Mouse (Mus musculus): ENCODE measurements around the gene Bglap3.
A peak's percentile ranks its signal among the peaks of the same experiment; 100 is the strongest.
"Not testable (repeated sequence)": the region's sequence is repeated elsewhere in the genome, so short reads cannot be mapped to it uniquely, and the experiment has no call there.

Bglap3 gene

DNA sequence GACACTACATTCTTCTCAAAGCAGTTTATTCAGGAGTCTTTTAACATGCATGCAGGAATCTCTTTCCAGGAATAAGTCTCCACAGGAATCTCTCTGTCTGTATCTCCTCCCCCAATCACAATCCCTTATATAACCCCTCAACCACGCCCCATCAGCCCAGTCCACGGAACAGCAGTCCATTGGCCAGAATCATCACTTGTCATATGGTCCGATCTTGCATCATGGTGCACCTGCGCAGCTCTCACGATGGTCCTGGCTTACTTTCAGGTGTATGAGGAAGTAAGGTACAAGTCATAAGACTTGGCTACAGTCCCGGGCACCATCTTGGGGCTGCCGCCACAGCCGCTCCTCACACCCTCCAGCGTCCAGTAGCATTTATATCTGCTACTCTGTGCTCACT is at the start of gene Bglap3:
Gene Bglap3 (minus strand): TSS at position 101 of the 400 bp plus-strand sequence.
- DNase-seq (ENCODE audit: low read depth in 1 of 2, low spot score in 2 of 2): not testable (repeated sequence)

DNA sequence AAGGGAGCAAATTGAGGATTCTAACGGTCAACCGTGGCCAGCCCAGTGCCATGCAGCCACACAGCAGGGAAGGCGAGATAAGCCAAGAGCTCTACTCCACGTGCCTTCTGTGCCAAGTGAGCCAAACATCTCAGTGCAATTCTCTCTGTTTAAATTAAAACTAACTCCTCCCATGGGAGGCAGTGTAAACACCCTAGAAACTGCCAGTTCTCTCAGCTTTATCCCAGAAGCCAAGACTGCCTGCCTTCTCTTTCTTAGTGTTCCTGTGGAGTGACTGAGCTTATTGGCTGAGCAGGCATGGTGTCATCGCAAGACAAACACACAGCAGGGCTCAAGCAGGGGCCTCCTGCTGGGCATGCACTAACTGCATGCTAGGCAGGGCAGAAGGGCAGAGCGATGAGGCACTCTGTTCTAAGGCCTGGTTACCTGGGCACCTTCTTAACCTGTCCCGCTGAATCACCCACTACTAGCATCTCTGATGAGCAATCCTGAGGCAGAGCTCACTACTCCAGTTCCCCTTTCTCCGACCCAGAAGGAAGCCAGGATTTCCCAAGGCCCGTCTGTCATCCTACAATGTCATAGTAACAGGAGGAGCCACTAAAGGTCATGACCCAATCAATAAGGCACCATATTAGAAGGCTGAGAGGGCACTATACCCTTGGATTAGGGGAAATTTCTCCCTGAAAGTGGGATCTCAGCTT is 49.6 kb upstream of the Bglap3 start:
- no peak for DNase-seq (ENCODE audit: low read depth in 1 of 2, low spot score in 2 of 2)

DNA sequence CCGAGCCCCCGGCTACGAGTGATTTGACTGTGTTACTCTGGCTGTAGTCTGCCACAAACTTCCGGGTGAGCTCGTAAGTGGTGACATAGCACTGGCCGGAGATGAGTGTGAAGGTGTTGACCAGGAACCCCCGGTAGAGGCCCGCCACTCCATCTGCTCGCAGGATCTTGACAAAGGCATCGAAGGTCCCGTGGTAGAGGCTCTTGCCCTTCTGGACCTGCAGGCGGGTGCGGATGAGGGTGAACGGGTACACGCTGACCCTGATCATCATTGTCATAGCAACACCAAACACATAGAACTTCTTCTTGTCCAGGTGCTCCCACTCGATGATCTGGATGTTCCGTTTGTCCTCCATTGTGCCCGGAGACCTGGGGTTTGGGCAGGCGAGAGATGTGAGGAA is 48.2 kb upstream of the Bglap3 start:
- no peak for DNase-seq (ENCODE audit: low read depth in 1 of 2, low spot score in 2 of 2)

DNA sequence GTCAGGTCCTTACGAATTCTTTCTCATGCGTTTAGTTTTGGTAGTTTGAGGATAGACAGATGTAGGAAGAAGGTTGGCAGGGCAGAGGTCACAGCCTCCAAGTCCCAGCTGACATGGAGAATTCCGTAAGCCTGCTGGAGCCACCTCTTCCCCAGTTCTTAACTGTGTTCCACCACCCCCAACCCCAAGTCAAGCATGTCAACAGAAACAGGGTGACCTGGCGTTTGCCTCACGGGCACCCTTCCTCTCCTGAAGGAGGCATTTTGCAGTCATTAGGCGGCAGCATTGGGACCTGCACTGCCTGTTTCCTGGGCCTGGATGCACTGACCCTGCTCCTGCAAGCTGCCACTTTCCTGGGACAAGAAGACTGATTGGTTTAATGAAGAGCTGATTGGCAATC is 45.5 kb upstream of the Bglap3 start:
- no peak for DNase-seq (ENCODE audit: low read depth in 1 of 2, low spot score in 2 of 2)

DNA sequence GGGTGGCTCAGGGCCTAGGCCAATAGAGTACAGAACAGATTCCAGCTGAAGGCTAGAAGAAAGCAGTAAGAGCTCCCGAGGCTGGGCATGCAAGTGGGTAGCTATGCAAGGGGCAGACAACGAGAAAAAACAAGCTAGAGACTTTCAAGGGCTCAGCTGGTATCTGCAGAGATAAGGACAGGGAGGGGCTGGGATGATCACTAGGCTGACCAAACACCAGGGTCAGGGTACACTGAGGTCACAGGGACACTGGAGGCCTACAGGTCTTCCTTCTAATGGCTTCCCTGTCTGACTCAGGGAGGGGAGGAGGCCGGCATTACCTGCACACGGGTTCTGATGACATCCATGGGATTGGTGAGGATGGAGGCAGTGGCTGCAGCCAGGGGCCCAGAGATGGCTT is 43.1 kb upstream of the Bglap3 start:
- DNase-seq (ENCODE audit: low read depth in 1 of 2, low spot score in 2 of 2): no peak

DNA sequence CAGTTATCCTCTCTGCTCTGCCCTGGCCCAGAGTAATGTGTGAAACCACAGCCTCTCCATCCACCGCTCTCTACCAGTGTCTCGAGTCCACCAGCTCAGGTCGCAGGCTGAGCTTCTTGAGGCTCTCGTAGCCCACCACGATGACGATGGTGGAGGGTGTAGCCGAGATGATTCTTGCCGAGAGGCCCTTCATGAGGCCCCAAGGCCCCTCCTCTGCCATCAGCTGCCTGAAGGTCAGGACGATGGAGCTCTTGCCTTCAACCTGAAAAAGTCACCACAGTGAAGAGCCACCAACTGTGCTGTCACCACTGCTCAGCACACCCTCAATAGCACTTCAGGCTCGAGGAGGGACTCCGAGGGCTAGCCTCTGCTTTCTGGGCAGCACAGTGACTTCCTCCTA is 40.1 kb upstream of the Bglap3 start:
- DNase-seq (ENCODE audit: low read depth in 1 of 2, low spot score in 2 of 2): no peak

DNA sequence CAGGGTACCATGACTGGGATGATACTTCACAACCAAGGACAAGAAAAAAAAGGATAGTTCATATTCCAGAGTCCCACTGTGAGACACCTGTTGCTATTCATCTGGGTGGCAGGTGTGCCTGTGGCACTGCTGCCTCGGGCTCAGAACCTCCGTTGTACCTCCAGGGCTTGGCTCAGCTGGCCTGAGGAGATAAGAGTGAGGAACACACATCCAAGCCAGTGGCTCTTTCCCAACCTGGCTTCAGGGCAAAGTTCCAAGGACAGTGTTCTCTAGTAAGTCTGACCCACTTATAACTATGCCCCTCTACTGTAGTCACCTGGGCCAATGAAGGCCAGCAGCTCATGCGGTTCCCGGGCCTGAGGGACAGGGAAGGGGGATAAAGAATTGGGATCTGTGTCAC is 39.1 kb upstream of the Bglap3 start:
- no peak for DNase-seq (ENCODE audit: low read depth in 1 of 2, low spot score in 2 of 2)

DNA sequence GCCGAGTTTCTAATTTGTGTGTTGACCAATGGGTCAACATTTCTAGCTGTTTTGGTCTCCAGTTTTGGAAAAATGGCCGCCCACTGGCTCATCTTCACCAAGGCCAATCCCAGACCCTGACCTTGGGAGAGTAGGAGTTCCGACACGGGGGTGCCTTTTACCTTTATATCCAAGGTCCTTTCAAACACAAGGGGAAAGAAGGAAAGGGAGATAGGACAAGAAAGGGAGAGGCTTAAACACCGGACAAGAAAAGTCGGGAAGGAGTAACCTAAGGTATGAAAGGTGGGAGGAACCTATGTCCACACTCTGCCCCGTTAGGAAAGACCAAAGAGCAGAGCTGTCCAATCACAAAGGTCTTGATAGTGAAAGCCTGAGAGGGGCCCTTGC is 38.1 kb upstream of the Bglap3 start:
- DNase-seq (ENCODE audit: low read depth in 1 of 2, low spot score in 2 of 2): no peak

DNA sequence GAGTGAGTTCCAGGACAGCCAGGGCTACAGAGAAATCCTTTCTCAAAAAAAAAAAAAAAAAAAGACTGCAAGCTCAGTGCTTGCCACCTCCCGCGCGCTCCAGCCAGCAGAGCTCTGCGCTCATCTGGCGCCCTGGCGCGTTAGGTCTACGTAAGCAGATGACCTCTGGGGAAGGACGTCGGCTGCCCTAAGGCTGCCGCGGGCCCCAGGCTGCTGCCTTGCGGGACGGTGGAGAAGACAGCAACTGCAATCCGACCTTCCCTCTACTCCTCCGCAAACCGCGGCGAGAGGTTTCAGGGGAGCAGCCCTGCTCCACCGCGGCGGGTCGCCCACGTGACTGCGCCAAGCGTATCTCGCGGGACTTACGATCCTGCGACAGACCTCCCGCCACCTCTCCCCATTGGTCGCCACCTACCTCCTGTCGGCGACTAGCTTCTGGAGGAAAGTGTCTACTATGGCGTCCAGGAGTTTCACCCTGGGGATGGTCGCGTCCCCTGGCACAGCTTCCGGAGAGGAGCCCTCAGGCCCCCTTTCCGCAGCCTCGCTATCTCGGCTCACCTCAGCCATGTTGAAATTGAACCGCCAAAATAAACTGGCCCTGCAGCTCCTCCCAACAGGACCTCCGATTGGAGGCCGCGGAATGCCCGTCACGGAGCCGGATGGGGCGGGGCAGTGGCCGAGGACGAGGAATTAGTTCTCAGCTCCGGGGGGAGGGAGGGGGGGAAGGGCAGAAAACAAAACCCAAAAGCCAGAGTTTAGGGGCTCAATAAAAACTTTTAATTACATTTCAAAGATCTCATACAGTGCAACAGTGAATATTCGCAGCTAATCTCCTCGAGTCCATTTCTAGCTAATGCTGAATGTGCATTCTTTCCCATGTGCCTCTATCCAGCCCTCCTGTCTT is 37.5 kb upstream of the Bglap3 start, which contains the start of gene Pmf1:
Gene Pmf1 (minus strand): TSS at position 591 of the 904 bp plus-strand sequence.
- DNase-seq (ENCODE audit: low read depth in 1 of 2, low spot score in 2 of 2): peak; percentile 82 to 90

DNA sequence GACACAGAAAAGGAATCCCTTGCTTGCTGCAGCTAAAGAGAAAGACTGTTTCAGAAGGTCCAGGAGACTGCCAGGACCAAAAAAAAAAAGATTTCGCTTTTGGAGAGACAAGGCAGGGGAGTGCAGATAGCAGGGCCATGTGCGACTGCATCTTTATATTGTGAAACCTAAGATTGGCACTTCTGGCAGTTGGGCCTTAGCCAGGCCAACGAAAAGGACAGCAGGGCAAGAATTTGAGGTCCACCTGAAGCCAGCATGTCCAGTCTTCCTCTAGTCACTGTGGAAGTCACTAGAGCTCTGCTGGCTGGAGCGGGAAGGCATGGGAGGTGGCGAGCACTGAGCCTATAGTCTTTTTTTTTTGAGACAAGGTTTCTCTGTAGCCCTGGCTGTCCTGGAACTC is 36.4 kb upstream of the Bglap3 start:
- DNase-seq (ENCODE audit: low read depth in 1 of 2, low spot score in 2 of 2): no peak

DNA sequence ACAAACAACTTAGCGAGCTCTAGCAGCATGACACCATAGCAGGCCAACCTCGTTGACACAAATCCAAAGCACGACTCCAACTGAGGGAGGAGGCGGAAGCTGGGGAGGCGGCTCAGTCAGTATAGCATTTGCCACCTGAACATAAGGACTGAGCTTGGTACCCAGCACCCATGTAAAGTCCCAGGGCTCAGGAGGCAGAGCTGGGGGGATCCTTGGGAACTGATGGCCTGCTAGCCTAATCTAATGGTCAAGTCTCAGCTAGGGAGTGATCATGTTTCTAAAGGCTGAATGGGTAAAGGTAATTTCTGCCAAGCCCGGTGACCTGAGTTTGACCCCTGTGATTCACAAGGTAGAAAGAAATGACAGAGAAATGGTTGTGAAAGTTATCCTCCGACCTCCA is 35.0 kb upstream of the Bglap3 start:
- no peak for DNase-seq (ENCODE audit: low read depth in 1 of 2, low spot score in 2 of 2)

DNA sequence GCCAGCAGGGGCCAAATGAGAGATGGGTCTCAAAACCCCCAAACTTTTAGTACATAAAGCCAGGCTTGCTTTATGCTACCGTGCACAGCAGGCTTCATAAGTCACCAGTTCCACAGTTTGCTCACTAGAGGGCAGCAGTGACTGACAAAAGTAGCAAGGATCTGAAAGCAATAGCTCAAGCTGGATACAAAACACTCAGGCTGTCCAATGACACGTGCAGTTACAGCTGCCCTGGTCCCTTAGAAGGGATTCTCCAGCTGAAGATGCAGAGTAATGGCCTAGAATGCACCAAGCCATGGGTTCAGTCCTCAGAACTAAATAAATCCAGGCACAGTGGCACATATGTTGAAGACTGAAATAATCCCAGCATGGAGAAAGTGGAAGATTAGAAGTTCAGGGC is 34.5 kb upstream of the Bglap3 start:
- DNase-seq (ENCODE audit: low read depth in 1 of 2, low spot score in 2 of 2): peak; percentile 19 to 49

DNA sequence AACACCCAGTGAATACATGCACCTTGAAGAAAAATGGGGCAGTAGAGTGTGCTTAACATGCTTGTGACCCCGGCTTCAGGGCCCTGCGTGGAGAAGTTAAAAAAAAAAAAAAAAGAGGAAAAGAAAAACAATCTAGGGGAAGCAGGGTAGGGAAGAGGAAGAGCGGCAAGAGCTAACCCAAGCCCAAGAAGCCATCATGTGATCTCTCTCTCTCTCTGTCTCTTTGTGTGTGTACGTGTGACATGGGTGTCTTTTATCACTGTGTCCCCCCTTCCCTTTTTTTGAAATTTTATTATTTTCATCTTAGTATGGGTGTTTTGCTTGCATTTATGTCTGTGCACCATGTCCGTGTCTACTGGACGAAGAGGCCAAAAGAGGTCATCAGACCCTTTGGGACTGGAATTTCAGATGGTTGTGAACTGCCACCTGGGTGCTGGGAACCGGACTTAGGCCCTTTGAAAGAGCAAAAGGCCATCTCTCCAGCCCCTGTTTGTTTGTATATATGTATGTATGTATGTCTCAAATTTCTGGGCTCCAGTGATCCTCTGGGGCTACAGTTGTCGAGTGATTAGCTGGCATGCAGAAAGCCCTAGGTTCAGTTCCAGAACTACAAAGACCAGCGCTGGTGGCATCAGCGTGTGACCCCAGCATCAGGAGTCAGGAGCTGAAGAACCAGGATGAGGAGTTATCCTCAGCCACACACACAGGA is 31.1 kb upstream of the Bglap3 start:
- DNase-seq (ENCODE audit: low read depth in 1 of 2, low spot score in 2 of 2): no peak

DNA sequence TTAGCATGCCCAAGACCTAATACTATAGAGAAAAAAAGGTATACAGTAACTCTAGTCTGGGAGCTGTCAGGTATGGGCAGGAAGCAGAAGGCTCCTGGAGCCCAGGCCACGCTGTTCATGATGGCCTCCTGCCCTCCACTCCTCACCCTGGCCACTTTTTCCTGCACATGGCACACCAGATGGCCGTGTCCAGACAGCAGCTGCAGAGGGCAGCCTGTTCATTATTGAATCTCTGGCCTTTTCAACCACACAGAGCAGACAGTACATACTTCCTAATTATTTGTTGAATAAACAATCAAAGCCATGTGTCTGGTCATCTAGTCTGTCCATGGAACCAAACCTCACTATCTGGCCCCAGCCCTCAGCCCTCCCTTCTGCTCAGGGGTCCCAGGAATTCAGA is 26.1 kb upstream of the Bglap3 start:
- no peak for DNase-seq (ENCODE audit: low read depth in 1 of 2, low spot score in 2 of 2)

DNA sequence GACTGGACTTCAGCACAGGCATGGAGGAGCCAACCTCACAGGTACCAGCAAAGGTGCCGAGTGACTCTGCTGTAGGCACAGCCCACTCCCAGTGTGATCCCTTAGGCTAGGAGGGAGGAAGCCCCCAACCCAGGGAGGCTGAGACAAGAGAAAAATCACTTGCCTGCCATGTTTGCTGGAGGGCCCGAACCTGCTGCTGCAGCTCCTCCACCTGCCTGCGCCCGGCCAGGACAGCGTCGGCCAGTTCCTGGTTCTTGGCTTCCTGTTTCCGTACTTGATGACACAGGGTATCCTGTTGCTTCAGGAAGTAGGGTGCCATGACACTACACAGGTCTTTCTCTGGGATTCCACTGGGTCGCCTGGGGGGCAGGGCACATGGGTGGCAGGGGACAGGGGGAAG is 23.2 kb upstream of the Bglap3 start:
- no peak for DNase-seq (ENCODE audit: low read depth in 1 of 2, low spot score in 2 of 2)

DNA sequence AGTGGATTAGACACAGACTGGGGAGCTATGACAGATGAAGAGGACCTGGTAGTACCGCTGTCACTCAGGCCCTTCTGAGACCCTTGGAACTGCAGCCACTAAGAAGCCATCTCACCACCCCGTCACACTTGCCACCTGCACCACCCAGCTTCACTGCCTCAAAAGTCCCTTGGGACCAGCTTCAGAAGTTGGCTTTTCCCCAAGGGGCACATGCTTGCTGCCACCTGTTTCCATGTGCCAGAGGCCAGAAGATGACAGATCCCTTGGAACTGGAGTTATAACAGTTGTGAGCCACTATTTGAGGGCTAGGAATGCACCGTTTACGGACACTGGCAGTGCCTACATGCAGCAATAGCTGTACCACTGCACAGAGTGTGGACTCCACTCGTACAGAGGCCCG is 22.7 kb upstream of the Bglap3 start:
- no peak for DNase-seq (ENCODE audit: low read depth in 1 of 2, low spot score in 2 of 2)

DNA sequence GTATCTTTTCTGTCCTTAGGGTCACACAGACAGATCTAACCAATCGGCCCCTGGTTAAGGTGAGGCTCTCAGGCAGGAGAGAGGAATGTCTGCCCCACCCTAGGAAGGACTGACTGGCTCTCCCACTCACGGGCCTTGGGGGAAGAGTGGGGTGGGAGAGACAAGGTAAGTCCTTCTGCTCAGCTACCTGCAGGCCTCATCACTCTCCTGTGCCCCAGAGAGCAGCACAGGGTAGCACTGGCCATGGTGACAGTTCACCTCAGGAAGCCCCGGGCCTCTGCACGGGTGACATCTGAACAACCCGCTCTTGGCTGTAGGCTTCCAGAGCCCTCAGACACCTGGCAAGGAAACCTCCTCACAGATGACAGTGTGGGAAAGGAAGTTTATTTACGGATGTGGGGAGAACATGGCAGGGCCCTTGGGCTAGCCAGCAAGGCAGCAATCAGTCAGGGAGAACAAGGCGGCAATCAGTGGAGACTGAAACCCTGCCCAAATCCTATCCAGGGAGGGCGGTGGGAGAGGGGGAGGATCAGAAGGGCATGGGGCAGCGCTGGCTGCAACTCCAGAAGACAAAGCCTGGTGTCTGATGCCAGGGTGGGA is 21.3 kb upstream of the Bglap3 start:
- no peak for DNase-seq (ENCODE audit: low read depth in 1 of 2, low spot score in 2 of 2)

DNA sequence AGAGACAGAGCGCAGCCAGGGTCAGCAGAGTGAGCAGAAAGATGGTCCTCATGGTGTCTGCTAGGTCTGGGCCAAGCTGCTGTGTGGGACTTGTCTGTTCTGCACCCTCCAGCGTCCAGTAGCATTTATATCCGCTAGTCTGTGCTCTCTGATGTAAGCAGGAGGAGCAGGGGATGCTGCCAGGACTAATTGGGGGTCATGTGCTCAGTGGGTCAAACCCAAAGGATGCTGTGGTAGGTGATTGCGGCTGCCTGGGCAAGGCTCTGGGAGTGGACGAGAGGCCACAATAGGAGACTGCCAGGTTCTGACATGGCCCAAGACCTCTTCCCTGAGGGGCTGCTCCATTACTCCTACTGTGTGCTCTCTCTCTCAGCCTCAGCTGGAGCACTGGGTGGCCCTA is 11.8 kb upstream of the Bglap3 start, which contains the start of gene Bglap:
Gene Bglap (minus strand): TSS at position 101 of the 400 bp plus-strand sequence.
- no peak for DNase-seq (ENCODE audit: low read depth in 1 of 2, low spot score in 2 of 2)

DNA sequence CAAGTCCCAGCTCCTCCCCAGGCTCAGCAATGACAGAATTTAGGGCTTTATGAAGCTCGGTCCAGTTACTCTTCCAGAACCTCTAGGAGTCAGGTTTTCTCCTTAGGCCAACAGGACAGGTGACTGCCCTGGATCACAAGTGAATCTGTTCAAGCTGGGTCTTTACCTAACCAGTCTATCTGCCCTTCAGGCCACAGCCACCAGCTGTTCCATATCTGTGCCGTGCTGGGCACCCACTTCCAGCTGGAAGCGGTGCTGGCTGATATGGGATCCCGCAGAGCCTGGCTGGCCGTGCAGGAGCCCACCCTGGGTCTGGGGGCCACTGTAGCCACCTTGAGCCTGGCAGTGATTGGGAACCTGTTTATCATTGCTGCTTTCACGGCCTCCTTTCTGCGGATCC is 9.8 kb upstream of the Bglap3 start:
- not testable (repeated sequence) for DNase-seq (ENCODE audit: low read depth in 1 of 2, low spot score in 2 of 2)

DNA sequence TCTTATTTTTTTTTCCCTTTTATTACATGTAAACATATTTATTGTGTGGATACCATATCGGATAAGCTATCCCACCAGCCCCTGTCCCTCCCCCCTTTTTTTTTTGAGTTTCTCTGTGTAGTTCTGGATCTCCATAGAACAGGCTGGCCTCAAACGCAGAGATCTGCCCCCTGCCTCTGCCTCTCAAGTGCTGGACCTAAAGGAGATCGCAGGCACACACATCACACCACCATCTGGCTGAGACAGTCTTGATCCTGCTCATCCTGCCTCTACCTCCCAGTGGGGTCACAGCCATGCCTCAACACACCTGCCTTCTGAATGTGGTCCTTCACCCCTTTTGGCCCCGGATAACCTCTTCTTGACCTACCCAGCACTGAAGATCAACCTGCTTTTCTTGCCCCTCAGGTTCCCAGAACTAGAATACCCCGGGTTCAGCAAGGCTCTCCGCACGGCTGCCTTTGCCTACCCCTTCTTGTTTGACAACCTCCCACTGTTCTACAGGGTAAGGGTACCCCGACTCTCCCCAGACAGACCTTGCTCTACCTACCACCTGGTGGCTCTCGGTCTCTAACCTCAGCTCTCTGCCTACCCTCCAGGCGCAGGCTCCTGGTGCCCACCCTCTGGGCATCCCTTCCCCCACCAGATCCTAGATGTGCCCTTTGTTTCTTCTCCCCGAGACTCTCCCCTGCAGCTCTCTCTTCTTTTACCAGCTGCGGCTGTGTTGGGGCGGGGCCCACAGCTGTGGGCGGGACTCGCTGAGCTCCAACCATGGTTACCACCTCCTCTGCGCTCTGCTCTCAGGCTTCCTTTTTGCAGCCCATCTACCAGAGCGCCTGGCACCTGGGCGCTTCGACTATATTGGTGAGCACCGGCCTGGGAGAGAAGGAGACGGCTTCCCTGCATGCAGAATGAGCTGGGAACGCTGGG is 9.1 kb upstream of the Bglap3 start:
- DNase-seq (ENCODE audit: low read depth in 1 of 2, low spot score in 2 of 2): not testable (repeated sequence)
